Mouse (Mus musculus): ENCODE measurements at regions not wholly inside any gene's neighbourhood (a gene's known extent, or its start where the extent isn't known, plus 50 kb on each side); places are given as distances from the start of the nearest gene placed in this dataset.

- DNase-seq (ENCODE audit: low read depth, low spot score) = no peak
These were observed 110.0 kb downstream of the Ccdc71l start for GRCm38 (mm10) chr12:32488578-32488892.

- no peak for DNase-seq (ENCODE audit: low read depth, low spot score)
These were observed 111.1 kb downstream of the Ccdc71l start for GRCm38 (mm10) chr12:32489415-32490139.

- DNase-seq (ENCODE audit: low read depth, low spot score) = no peak
These were observed 125.7 kb downstream of the Ccdc71l start for GRCm38 (mm10) chr12:32504196-32504595.

GRCm38 (mm10) chr12:32508671-32509070 is 130.2 kb downstream of the Ccdc71l start:
- no peak for DNase-seq (ENCODE audit: low read depth, low spot score)

GRCm38 (mm10) chr12:32525586-32525985 is 147.1 kb downstream of the Ccdc71l start:
- DNase-seq (ENCODE audit: low read depth, low spot score) = no peak

GRCm38 (mm10) chr12:32531216-32531615 is 152.7 kb downstream of the Ccdc71l start:
- no peak for DNase-seq (ENCODE audit: low read depth, low spot score)

GRCm38 (mm10) chr12:32533641-32534040 is 155.1 kb downstream of the Ccdc71l start:
- DNase-seq (ENCODE audit: low read depth, low spot score) = no peak

- DNase-seq (ENCODE audit: low read depth, low spot score) = no peak
These were observed 167.0 kb downstream of the Ccdc71l start for GRCm38 (mm10) chr12:32545466-32545865.

GRCm38 (mm10) chr12:32546356-32546755 is 167.9 kb downstream of the Ccdc71l start:
- no peak for DNase-seq (ENCODE audit: low read depth, low spot score)

- DNase-seq (ENCODE audit: low read depth, low spot score) = no peak
These were observed 175.3 kb downstream of the Ccdc71l start for GRCm38 (mm10) chr12:32553793-32554192.

- no peak for DNase-seq (ENCODE audit: low read depth, low spot score)
These were observed 189.3 kb downstream of the Ccdc71l start for GRCm38 (mm10) chr12:32567777-32568176.

GRCm38 (mm10) chr12:32581304-32581703 is 202.8 kb downstream of the Ccdc71l start:
- DNase-seq (ENCODE audit: low read depth, low spot score) = no peak

- no peak for DNase-seq (ENCODE audit: low read depth, low spot score)
These were observed 217.1 kb upstream of the Nampt start for GRCm38 (mm10) chr12:32602131-32602815.

- DNase-seq (ENCODE audit: low read depth, low spot score) = peak; percentile 74
These were observed 214.0 kb upstream of the Nampt start for GRCm38 (mm10) chr12:32605353-32605752.

GRCm38 (mm10) chr12:32615000-32615399 is 204.3 kb upstream of the Nampt start:
- DNase-seq (ENCODE audit: low read depth, low spot score) = no peak

GRCm38 (mm10) chr12:32616086-32616485 is 203.3 kb upstream of the Nampt start:
- peak; percentile 69 for DNase-seq (ENCODE audit: low read depth, low spot score)

- no peak for DNase-seq (ENCODE audit: low read depth, low spot score)
These were observed 202.3 kb upstream of the Nampt start for GRCm38 (mm10) chr12:32617031-32617430.

GRCm38 (mm10) chr12:32619830-32620229 is 199.5 kb upstream of the Nampt start:
- no peak for DNase-seq (ENCODE audit: low read depth, low spot score)

- peak; percentile 63 for DNase-seq (ENCODE audit: low read depth, low spot score)
These were observed 197.6 kb upstream of the Nampt start for GRCm38 (mm10) chr12:32621739-32622138.

GRCm38 (mm10) chr12:32628552-32628951 is 190.8 kb upstream of the Nampt start:
- DNase-seq (ENCODE audit: low read depth, low spot score) = no peak

- DNase-seq (ENCODE audit: low read depth, low spot score) = no peak
These were observed 186.4 kb upstream of the Nampt start for GRCm38 (mm10) chr12:32632935-32633334.

- DNase-seq (ENCODE audit: low read depth, low spot score) = peak; percentile 60
These were observed 184.3 kb upstream of the Nampt start for GRCm38 (mm10) chr12:32635055-32635454.

- peak; percentile 58 for DNase-seq (ENCODE audit: low read depth, low spot score)
These were observed 181.8 kb upstream of the Nampt start for GRCm38 (mm10) chr12:32637400-32638100.
